Mouse (Mus musculus) CD4-positive helper T cell, adult 2 months (primary cell): Measurements from ENCODE around the gene Rfx2.
A peak's percentile ranks its signal among the peaks of the same experiment; 100 is the strongest.

ENCODE experiments used
- DNase-seq: peaks from one replicate; pipeline ENCODE4 v3.0.0-alpha.2; 2012; ENCODE audit warnings: low read depth, missing footprints, low spot score

Rfx2 gene

GRCm38 (mm10) chr17:56754271-56755185 is 76.3 kb downstream of the Rfx2 start:
- no peak for DNase-seq

- DNase-seq = no peak
Observed at GRCm38 (mm10) chr17:56753452-56753851, 77.4 kb downstream of the Rfx2 start.

- DNase-seq = peak; percentile 39
Observed at GRCm38 (mm10) chr17:56751404-56752072, 79.3 kb downstream of the Rfx2 start.

GRCm38 (mm10) chr17:56744173-56744572 is 86.6 kb downstream of the Rfx2 start:
- DNase-seq = no peak

- no peak for DNase-seq
Observed at GRCm38 (mm10) chr17:56740788-56741160, 90.0 kb downstream of the Rfx2 start.

GRCm38 (mm10) chr17:56740118-56740787 is 90.6 kb downstream of the Rfx2 start:
- DNase-seq = no peak

GRCm38 (mm10) chr17:56738221-56738620 is 92.6 kb downstream of the Rfx2 start:
- DNase-seq = no peak

- DNase-seq = no peak
Observed at GRCm38 (mm10) chr17:56736534-56736933, 94.3 kb downstream of the Rfx2 start.

GRCm38 (mm10) chr17:56729656-56730055 is 101.2 kb downstream of the Rfx2 start:
- DNase-seq = no peak

- no peak for DNase-seq
Observed at GRCm38 (mm10) chr17:56729151-56729550, 101.7 kb downstream of the Rfx2 start.

- no peak for DNase-seq
Observed at GRCm38 (mm10) chr17:56728117-56728516, 102.7 kb downstream of the Rfx2 start.

- DNase-seq = no peak
Observed at GRCm38 (mm10) chr17:56727659-56728058, 103.2 kb downstream of the Rfx2 start.

GRCm38 (mm10) chr17:56727029-56727649 is 103.7 kb downstream of the Rfx2 start:
- DNase-seq = no peak
